Mouse (Mus musculus): Measurements from ENCODE around the gene Sergef.
A peak's percentile ranks its signal among the peaks of the same experiment; 100 is the strongest.
"Not testable (repeated sequence)": the region's sequence is repeated elsewhere in the genome, so short reads cannot be mapped to it uniquely, and the experiment has no call there.

The Sergef gene

GRCm38 (mm10) chr7:46639692-46640031 is at the start of gene Sergef:
Gene Sergef, minus strand, starts transcription at chr7:46639807.
- DNase-seq (ENCODE audit: low read depth, low spot score): peak; percentile 89

GRCm38 (mm10) chr7:46686827-46687226 is 47.2 kb upstream of the Sergef start:
- no peak for DNase-seq (ENCODE audit: low read depth, low spot score)

GRCm38 (mm10) chr7:46680732-46681131 is 41.1 kb upstream of the Sergef start:
- no peak for DNase-seq (ENCODE audit: low read depth, low spot score)

DNA sequence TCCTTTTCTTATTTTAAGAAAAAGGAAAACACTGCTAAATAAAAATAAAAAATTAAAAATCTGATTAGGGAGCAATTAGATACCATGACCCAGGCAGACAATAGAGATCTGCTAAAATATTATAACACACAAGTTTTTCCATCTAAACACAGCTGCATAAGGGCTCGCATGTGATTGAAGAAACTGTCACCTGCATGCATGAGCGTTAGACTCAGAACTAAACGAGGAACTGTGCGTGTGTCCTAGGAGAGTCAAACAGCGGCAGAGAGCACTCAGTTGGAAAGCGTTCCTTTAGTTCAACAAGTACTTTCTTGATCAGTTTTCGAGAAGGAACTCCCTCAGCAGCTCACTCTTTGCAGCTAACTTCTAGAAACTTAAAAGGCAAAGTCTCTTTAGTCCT is 39.4 kb upstream of the Sergef start:
- not testable (repeated sequence) for DNase-seq (ENCODE audit: low read depth, low spot score)

- DNase-seq (ENCODE audit: low read depth, low spot score): no peak
Observed at GRCm38 (mm10) chr7:46678417-46678816, 38.8 kb upstream of the Sergef start.

GRCm38 (mm10) chr7:46676808-46677360 is 37.3 kb upstream of the Sergef start:
- DNase-seq (ENCODE audit: low read depth, low spot score): no peak

DNA sequence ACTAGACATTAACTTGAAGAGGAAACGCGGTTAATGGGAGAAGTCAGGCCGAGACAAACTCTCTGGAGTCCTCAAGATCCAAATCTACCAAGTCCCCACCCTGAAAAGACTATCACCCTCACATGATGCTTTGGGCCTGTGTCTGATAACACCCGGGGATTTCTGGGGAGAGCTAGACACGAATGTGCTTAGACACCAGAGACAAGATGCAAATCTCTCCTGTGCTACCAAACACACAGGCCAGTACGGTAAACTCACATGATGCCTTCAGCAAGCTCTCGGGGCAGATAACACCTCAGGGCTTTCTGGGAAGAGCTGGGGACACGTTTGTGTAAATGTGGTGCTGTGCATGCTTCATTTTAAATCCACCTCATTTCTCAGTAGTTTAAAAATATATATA is 36.3 kb upstream of the Sergef start:
- DNase-seq (ENCODE audit: low read depth, low spot score): no peak

- no peak for DNase-seq (ENCODE audit: low read depth, low spot score)
Observed at GRCm38 (mm10) chr7:46675061-46675460, 35.5 kb upstream of the Sergef start.

- DNase-seq (ENCODE audit: low read depth, low spot score): no peak
Observed at GRCm38 (mm10) chr7:46672160-46672672, 32.6 kb upstream of the Sergef start, which contains the start of gene Tph1. Gene Tph1, minus strand, starts transcription at chr7:46672537.

DNA sequence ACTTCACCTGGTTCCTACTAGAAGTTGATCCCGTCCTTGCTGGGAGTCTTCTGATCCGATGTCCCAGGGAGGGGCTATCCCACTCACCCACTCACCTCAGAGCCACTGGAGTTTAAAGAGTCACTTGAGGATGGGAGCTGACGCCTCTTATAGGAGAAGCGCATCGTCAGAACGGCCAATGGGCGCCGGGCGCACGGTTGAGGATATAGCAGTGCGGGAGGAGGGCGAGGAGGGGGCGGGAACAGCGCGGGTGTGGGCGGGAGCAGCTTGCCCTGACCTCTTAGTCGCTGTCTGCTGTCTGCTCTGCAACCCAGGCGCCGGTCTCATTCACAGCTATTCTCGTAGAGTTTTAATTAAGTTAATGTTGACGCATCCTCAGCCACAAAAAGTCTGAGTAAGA is 27.6 kb upstream of the Sergef start:
- peak; percentile 7 for DNase-seq (ENCODE audit: low read depth, low spot score)

- no peak for DNase-seq (ENCODE audit: low read depth, low spot score)
Observed at GRCm38 (mm10) chr7:46665236-46665635, 25.6 kb upstream of the Sergef start.

DNA sequence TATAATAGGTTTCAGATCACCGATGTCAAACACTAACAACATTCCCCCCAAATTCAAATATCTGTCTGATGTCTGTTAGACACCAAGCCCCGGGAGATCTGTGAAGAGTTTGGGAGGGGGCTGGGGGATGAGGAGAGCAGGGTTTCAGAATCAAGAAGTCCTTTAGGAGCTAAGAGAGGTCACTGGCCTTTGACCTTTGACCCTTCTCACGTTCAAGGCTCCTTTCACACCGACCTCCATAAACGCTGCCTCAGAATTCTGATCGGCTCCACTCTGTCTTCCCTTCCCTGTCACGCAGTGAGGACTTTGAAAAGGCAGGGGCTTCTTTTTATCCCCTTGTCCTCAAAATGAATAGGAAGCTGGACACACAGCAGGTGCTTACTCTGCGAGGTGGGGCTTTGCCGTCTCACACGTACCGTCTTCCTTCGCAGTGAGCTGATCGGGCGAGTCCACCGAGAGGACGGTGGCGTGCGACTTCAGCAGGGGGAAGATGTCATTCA is 22.0 kb upstream of the Sergef start:
- no peak for DNase-seq (ENCODE audit: low read depth, low spot score)

- DNase-seq (ENCODE audit: low read depth, low spot score): no peak
Observed at GRCm38 (mm10) chr7:46652279-46652678, 12.7 kb upstream of the Sergef start.

- DNase-seq (ENCODE audit: low read depth, low spot score): not testable (repeated sequence)
Observed at GRCm38 (mm10) chr7:46650231-46650630, 10.6 kb upstream of the Sergef start.

GRCm38 (mm10) chr7:46648431-46649140 is 9.0 kb upstream of the Sergef start:
- DNase-seq (ENCODE audit: low read depth, low spot score): no peak

DNA sequence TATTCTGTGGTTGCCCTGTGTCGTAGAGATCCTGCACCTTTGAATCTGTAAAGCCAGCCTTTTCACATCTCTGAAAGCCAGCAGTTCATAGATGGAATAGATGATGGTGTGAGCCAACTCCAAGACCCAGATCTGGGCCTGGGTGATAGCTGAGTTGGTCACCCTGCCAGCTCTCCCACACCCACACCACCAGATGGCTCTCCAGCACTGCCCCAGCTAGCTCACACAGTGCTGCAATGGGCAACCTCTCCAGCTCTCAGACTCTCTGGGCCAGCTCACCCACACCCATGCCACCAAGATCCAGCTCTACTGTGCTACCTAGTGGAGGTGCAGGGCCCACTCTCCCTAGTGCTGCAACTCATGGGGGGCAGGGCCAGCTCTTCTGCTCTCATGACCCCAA is 3.6 kb upstream of the Sergef start:
- no peak for DNase-seq (ENCODE audit: low read depth, low spot score)

DNA sequence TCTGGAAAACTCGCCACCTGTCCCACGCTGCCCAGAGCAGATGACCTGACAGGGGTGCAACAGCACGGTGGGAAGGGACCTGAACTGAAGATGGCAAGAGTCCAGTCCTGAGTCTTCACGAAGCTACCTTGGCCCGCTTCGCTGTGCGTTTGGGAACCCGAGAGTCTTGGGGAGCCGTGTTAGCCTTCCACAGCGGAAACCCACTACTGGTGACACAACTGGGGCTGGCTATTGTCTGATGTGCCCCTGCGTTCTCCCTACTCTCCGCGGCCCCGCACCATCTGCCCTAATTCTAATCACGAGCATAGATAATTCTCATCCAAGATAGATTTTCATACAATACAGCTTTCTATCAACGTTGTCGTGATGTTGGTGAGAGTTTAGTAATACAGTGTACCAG is 455 bp upstream of the Sergef start:
- DNase-seq (ENCODE audit: low read depth, low spot score): no peak

- peak; percentile 8 for DNase-seq (ENCODE audit: low read depth, low spot score)
Observed at GRCm38 (mm10) chr7:46638889-46639691, 517 bp downstream of the Sergef start.

- DNase-seq (ENCODE audit: low read depth, low spot score): no peak
Observed at GRCm38 (mm10) chr7:46628375-46628975, 11.1 kb downstream of the Sergef start.

- no peak for DNase-seq (ENCODE audit: low read depth, low spot score)
Observed at GRCm38 (mm10) chr7:46623979-46624378, 15.6 kb downstream of the Sergef start.

GRCm38 (mm10) chr7:46618416-46619110 is 21.0 kb downstream of the Sergef start:
- no peak for DNase-seq (ENCODE audit: low read depth, low spot score)

Data from CD4-positive helper T cell, adult 2 months (primary cell).